Mouse (Mus musculus) ovary, postnatal 14 days (tissue): ENCODE results near the gene Mospd3.
"Not testable (repeated sequence)": the region's sequence is repeated elsewhere in the genome, so short reads cannot be mapped to it uniquely, and the experiment has no call there.

ENCODE experiments used
- DNase-seq: peaks from one replicate; pipeline ENCODE4 v3.0.0; 2022; ENCODE audit warnings: low spot score

The Mospd3 gene

DNA sequence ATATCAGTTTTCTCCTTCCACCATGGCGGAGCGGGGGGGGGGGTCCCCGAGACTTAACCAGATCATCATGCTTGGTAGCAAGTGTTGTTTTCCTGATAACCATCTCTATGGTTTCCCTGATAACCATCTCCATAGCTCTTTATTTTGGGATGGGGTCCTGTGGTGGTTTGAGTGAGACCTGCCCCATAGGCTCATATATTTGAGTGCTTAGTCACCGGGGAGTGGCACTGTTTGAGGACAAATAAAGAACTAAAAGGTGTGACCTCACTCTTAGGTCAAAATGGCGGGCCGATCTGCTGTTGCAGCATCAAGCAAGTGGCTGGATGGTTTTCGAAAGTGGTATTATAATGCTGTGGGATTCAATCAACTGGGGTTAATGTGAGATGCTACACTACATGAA, 14.5 kb upstream of the Mospd3 start:
- no peak for DNase-seq

DNA sequence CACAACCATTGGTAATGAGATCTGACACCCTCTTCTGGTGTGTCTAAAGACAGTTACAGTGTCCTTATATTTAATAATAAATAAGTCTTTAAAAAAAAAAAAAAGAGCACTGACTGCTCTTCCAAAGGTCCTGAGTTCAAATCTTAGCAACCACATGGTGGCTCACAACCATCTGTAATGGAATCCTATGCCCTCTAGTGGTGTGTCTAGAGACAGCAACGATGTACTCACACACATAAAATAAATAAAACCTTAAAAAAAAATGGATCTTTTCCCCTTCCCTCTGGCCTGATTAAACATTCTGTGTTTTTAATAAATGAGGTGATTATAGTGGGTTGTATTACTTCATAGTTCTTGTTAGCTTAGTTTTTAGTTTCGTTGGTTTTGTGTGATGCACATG, 14.1 kb upstream of the Mospd3 start:
- not testable (repeated sequence) for DNase-seq

DNA sequence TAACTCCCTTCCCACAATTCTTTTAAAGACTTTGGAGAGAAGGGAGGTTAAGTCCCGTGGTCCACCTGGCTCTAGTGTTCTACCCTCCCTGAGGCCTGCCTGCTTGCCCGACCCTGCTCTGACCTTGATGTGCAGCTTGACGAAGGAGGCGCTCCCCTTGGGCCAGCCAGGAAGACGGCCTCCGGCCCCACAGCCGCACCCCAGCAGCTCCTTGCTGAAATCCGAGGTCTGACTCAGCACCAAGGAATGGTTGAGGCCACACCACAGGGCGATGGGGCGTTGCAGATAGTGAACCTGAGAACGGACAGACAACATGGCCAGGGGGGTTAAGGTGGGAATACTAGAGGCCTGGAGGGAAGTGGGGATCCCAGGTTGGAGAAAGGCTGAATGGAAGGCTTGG, 12.7 kb upstream of the Mospd3 start, which contains the start of gene Pcolce:
Gene Pcolce (minus strand): TSS at position 235 of the 400 bp plus-strand sequence.
- no peak for DNase-seq

DNA sequence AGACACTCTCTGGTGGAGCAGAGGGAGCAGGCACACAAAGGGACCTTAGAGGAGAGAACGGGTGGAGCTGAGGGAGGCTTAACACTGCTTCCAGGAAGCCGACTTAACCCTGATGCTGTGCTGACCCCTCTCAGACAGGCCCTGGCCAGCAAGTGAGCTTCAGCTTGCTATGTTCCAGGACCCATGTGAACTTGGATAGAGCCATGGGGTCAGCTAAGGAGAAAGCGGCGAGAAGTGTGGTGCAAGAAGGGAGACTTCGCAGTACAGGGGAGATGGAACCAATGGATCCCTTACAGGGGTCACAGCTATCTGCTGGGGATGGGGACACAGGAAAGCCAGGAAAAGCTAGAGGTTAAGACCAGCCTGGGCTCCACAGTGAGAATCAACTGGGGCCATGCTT, 12.2 kb upstream of the Mospd3 start:
- no peak for DNase-seq

DNA sequence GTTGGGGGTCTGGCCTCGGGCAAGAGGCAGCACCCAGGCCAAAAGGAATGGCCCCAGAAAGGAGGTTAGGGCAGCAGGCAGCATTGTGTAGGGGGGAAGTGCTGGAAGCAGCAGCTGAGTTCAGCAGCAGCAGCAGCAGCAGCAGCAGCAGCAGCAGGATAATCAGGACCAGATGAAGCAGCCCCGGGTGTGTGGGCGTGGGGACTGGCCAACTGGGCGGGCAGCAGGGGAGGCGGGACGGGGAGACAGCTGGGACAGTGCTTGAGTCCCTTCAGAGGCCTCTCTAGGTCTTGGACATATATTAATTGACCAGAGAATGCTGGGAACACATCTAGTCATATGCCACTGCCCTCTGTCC, 10.4 kb upstream of the Mospd3 start:
- no peak for DNase-seq

DNA sequence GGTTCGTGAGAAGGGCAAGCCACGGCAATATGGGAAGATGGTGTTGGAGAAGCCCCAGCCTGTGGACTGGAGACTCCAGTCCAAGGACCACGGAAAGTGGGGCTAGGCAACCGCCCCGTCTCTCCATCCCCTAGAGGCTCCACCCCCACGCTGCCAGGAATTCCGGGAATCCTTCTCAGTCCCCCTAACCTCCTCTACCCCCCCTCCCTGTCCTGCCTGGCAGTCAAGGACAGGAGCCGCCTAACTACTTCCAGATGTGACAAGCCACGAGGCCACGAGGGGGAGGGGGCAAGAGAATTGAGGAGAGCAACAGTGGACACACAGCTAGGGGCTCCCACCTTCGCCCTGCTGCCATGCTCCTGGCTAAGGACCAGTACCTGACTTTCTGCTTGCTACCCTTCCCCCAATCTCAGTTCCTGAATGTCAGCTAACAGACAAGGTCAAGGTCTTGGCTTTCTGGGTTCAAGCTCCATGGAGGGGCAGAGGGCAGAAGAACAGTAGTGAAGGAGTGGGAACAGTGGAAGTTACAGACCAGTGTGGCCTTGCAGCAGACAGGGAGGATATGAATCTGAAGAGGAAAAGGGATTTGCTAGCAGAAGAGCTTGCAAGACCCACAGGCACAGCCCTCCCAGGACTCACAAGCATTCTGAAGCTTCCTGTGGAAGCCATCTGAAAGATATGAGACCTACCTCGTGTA, 9.8 kb upstream of the Mospd3 start:
- no peak for DNase-seq

DNA sequence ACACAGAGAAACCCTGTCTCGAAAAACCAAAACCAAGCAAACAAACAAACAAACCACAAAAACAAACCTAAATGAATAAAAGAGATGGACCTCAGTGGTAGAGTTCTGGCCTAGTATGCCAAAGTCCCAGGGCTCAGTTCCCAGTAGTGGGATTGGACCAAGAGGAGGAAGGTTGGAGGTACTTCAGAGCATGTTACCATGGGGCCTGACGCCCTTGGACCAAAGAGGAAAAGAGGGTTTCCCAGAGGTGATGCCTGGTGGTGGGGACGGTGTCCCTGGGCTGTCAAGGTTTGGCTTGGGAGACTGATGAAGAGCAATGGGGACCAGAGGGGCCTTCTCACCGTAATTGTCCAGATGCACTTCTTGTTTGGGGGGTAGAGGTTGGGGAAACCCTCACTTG, 9.2 kb upstream of the Mospd3 start:
- DNase-seq: no peak

DNA sequence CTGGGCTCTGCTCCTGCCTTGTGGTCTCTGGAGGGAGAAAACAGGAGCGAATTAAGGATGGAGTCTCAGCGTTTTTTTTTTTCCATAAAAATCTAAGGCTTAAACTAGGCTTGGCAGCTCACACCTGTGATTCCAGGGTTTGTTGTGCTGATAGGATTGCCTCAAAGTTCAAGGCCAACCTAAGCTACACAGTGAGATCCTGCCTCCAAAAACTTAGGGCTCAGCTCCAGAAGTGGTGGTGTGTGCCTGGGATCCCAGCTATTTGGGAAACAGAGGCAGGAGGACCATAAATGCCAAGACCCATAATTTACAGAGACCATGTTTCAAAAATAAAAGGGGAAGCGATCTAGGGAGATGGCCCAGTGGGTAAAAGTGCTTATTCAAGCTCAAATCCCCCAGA, 8.4 kb upstream of the Mospd3 start:
- no peak for DNase-seq

DNA sequence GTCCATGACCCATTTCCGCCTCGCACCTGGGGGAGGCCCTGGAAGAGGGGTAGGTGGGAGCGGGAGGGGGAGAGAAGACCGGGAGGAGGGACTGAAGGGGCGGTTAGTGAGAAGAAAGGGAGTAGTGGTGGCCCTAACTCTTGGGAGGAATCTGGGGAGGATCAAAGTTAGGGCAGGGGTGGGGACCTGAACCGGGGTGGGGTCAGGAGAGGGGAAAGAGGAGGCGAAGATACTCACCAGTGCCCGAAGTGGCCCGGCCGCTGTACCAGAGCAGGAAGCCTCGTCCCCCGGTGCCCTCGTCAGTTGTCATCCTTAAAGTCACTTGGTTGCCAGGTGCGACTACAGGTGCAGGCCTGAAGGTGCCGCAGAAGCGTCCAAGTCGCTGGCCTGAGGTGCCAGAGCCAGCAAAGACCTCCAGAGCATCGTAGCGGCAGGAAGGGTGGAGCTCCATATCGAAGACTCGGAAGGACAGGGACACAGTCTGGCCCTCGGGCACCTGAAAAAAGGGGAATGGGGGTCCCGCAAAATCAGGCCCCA, 7.9 kb upstream of the Mospd3 start:
- no peak for DNase-seq

DNA sequence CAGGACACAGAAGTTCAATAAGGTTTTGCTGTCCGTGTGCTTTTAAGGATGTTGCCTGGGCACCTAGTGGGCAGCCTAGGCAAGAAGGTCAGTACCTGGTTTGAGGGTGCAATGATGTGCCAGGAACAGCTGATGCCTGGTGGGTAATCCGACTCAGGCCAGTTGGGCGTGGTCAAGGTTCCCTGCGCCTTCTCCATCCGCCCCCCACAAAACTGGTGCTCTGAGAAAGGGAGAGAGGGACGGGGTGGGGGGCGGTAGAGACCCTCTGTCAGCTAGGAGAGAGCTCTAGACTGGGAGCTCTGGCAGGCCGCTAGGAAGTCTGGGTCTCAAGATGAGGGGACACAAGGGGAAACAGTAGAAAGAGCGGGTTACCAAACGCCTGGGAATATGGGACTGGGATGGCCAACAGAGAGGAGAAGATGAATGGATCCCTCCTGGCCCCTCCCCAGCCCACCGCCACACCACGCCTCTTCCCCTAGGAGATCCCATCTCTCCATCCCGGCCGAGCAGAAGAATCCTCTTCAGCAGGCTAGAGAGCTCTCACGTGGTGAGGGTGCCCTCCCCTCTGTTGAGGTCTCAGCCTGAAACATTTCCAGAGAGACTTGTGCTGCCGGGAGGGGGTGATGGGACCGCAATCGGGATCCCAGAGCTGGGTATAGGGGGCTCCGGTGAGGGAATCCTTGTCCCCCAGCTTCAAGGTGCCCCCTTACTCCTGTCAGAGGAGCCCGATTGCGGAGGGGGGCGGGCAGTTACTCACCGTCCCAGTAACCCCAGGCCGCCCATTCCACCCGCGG, 7.2 kb upstream of the Mospd3 start:
- no peak for DNase-seq

DNA sequence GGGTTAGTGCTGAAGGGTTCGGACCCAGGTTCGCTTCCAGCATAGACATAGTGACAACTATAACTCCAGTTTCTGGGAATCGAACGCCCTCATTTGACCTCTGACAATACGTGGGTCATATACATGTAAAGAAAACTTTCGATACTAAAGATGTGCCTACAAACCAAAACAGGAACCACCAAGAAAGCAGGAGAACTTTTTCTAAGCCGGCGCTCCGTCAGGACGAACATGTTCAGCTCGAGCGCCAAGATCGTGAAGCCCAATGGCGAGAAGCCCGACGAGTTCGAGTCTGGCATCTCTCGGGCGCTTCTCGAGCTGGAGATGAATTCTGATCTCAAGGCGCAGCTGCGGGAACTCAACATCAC, 489 bp upstream of the Mospd3 start:
- DNase-seq: no peak

DNA sequence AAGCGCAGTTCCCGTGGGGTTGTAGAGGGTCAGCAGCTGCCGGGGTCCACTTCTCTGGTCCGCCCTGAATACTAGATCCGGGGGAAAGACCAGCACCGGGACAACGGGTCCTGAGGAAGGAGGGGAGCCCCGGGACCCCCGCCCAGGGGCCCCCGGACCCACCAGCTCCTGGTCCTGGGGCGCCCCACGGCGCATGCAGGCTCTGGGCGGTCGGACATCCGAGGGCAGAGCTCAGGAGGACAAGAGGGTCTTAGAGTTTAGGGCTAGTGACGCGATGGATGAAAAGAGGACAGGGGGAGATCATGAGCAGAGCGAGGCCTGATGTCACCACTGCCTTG, 608 bp downstream of the Mospd3 start:
- DNase-seq: no peak

DNA sequence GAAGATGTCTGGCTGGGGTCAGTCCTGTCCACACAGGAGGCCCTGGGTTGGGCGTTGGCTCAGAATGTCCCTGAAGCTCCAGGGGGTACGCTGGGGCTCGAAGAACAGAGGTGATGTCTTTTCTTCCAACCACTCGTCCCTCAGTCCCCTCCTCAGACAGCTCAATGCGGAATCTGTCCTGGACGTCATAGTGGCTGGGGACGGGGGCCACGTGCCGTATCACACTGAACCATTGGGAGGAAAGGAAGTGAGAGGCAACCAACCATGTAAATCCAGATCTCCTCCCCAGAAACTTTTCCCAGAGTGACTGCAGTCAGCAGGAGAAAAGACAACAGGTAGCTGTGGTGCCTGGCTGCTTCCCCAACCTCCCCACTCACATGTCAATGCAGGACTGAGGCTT, 1.3 kb downstream of the Mospd3 start:
- DNase-seq: no peak

DNA sequence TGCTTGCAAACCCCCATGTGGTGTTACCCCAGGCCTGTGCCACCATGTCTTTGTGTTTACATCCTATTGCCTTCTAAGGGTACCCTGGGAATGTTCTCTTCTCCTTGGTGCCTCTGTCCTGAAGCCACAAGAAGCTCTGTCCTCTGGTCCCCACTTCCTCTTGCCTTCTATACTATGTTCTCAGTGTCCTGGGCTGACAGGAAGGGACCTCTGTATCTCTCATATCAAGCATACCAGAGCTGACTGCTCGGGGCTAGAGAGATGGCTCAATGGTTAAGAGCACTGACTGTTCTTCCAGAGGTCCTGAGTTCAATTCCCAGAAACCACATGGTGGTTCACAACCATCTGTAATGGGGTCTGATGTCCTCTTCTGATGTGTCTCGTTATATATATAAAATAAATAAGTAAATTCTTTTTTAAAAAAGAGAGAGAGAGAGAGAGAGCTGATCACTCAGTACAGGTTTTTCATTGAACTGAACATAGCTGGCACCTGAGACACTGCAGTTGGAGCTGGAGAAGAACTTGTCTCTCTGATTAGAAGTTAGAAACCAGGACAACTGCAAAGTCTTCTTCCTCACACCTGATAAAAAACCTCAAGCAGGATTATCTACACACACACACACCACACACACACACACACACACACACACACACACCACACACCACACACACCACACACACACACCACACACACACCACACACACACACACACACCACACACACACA, 2.6 kb downstream of the Mospd3 start:
- no peak for DNase-seq

DNA sequence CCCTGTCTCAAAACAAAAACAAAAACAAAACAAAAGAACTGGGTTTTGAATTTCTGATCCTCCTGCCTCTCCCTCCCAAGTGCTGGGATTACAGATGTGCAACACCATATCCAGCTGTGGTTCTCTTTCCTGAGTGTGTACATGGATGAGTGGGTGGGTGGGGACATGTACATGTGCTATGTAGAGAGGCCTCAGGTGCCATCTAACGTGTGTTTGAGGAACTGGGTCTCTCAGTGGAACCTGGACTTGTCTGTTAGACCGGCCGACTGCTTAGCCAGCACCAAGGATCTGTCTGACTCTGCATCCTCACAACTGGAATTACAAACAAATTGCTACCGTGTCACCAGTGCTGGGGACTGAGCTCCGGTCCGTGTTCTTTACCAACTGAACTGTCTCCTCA, 3.2 kb downstream of the Mospd3 start:
- no peak for DNase-seq

DNA sequence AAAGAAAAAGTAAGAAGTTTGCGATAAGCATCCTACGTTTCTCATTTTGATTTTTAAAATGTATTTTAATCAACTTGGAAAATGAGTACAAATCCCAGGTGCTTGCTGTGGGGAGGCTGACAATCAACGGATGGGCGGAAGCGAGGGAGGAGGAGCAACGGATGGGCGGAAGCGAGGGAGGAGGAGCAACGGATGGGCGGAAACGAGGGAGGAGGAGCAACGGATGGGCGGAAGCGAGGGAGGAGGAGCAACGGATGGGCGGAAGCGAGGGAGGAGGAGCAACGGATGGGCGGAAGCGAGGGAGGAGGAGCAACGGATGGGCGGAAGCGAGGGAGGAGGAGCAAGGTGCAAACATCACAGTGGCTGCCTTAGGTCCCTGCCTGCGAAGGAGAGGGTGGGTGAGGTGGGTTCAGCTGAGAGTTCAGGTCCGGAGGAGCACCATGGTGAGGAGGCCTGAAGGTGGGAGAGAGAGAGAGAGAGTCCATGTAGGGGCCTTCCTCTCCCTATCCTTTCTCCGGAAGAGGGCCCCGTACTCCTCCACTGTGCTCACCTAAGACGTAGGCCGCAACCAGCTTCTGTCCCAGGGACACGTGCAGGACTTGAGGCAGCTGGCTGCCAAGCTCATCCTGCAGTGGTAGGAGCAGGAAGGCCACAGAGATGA, 4.1 kb downstream of the Mospd3 start:
- no peak for DNase-seq

DNA sequence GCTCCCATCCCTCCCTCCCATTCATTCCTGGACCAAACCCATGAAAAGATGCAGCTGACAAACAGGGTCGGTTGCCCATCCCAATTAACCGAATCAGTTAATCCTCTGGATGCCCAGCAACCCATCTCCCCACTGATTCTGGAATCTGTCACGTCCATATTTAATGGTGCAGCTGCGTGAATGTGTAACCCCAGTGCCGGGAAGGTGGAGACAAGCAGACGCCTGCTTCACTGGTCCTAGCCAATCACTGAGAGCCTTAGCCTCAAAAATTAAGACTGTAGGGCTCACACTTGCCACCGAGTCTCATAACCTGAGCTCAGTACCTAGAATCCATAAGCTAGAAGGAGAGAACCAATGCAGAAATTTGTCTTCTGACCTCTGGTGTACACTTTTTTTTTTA, 4.9 kb downstream of the Mospd3 start:
- DNase-seq: no peak

DNA sequence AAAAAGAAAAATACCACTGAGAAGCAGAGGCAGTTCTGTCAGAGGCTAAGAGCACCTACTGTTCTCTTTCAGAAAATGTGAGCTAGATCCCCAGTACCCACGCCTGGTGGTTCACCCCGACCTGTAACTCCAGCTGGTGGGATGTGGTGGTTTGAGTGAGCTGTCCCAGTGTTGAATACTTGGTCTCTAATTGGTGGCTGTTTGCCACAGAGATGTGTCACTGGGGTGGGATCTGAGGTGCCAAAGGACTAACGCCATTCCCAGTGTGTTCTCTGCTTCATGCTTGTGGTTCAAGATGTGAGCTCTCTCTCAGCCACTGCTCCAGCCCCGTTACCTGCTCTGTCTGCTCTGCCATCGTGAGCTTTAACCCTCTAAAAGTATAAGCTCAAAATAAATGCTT, 10.4 kb downstream of the Mospd3 start:
- DNase-seq: no peak

DNA sequence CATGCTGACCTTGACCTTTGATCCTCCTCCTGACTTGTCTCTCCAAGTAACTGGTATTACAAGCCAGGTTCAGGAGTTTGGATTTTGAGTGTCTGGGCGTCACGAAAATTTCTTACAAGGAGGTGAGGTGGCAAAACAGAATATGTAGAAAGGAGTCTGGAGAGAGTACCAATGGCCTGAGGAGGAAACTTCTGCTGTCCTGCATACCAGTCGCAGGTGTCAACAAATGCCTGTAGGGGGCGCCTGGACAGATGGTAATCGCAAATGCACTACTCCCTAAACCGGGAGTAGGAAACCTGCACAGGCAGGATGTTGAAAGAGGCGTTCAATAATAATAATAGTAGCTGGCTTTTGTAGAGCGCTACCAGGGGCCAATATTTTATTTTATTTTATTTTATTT, 15.9 kb downstream of the Mospd3 start:
- DNase-seq: peak; percentile 54

DNA sequence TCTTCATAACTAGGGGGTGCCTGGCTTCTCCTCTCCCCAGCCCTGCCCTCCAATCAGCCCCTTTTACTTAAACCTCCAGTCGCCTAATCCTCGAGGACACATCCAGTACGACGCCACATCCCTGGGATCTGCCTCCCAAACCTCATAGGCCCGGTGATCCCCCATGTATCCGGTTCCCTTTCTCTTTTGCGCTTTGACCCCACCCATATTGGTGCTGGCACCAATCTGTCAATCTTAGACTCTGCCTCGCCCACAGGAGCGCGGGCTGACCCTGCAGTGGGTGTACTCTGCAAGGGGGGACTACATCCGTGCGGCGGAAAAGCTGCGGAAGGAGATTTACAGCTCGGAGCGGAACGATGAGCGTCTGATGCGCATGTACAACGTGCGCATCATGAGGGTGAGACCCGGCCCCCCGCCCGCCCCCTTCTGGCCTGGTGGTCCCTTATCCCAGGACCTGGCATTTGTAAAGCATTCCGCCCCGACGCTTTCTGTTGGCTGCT, 17.1 kb downstream of the Mospd3 start:
- DNase-seq: peak; percentile 30

DNA sequence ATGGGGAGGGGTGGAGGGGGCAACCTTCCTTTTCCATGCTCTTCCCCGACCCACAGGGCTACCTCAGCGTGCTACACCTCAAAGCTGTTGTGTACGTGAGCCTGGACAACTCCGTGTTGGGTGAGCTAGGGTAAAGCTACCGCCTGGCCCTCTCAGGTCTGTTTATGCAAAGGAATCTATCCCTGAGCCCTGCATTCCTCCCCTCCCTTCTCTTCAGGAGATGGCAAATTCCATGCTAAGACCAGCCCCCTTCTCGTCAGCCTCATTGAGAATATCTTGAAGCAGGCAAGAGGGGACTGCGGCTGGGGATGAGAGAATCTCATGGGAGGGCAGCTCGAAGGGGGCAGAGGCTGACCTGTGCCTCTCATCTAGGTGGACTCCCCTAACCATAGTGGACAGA, 18.2 kb downstream of the Mospd3 start:
- DNase-seq: no peak

DNA sequence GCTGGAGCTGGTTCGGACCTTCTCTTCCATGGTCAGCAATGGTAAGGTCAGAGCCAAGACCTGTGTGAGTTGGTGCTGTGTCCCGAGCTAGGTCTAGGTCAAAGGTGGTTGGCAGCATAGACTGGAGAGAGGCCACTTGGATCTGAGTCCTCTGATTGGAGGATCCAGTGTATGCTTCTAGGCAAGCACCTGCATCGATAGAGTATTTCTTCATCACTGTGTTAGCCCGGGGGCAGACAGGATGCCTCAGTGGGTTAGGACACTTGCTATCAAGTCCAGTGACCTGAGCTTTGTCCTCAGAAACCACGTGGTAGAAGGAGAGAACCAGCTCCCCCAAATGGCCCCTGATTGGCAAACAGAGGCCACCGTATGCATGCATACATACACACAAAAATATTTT, 20.6 kb downstream of the Mospd3 start:
- DNase-seq: no peak
